Mouse (Mus musculus) stomach, embryonic 15.5 days (tissue): ENCODE measurements around the gene Chek2. TPM values are rescaled to one million over a fixed set of nuclear protein-coding genes. Genes with fewer than 3 reads are reported as not detected.

Source experiments
- ATAC-seq: fragments of 200-750 bp; cut with Nextera tagmentation; 2 replicates; pipeline ENCODE4 v1.8.0; 2017; ENCODE audit warnings: low read depth, moderate number of reproducible peaks, moderate TSS enrichment; ENCODE audit not compliant: insufficient read depth, low FRiP score
- H3K27ac ChIP-seq: fragments of 300-500 bp; sonication (generic); 2 replicates; pipeline ENCODE4 v1.5.1; 2015; ENCODE audit warnings: mild to moderate bottlenecking, inconsistent platforms
- H3K27me3 ChIP-seq: fragments of 300-500 bp; sonication (generic); replicated peaks from 2 replicates; pipeline ENCODE4 v1.6.1; 2015; ENCODE audit warnings: inconsistent platforms
- H3K36me3 ChIP-seq: fragments of 300-500 bp; sonication (generic); 2 replicates; pipeline ENCODE4 v1.6.1; 2015; ENCODE audit warnings: inconsistent platforms
- H3K4me1 ChIP-seq: fragments of 300-500 bp; sonication (generic); 2 replicates; pipeline ENCODE4 v1.6.1; 2015; ENCODE audit warnings: inconsistent platforms
- H3K4me2 ChIP-seq: fragments of 300-500 bp; sonication (generic); 2 replicates; pipeline ENCODE4 v1.6.1; 2015; ENCODE audit warnings: mild to moderate bottlenecking, inconsistent platforms
- H3K4me3 ChIP-seq: fragments of 300-500 bp; sonication (generic); replicated peaks from 2 replicates; pipeline ENCODE4 v1.5.1; 2015; ENCODE audit warnings: inconsistent platforms
- H3K9ac ChIP-seq: fragments of 300-500 bp; sonication (generic); 2 replicates; pipeline ENCODE4 v1.6.1; 2015; ENCODE audit warnings: inconsistent platforms
- H3K9me3 ChIP-seq: fragments of 300-500 bp; sonication (generic); 2 replicates; pipeline ENCODE4 v1.6.1; 2016; ENCODE audit warnings: inconsistent platforms
- WGBS: fragments of 180-500 bp; shearing (Covaris S2); methylation state at CpG from one replicate; pipeline ENCODE4 v1.1.7; 2015; 5-methylcytosine and 5-hydroxymethylcytosine counted together
- polyA plus RNA-seq: library from polyadenylated mRNA; unstranded; fragments of >200 nt; fragmentation: Nextera tagmentation; extraction: Ambion mirVana; gene quantifications from 2 replicates; pipeline ENCODE4 v1.2.1, GENCODE M21; 2015

Chek2 gene
- polyA plus RNA-seq, result 31.7 and 33.8 TPM in 2 replicates

- Histone ChIP-seq H3K27ac (peak within 1 kb of the TSS; percentile 90), H3K9me3 (no peaks in the 10 kb centered on the region), H3K4me1 (peaks cover 14% of the 10 kb centered on the region), H3K4me2 (peak within 1 kb of the TSS; percentile 87), H3K9ac (peak within 1 kb of the TSS; percentile 77), H3K4me3 (peak within 1 kb of the TSS; percentile 89), H3K27me3 (no peaks in the 10 kb centered on the region), H3K36me3 (peaks cover 8% of the 10 kb centered on the region; the same call in 1 of the 2 replicates)
- peak; percentile 96 for ATAC-seq
- under 1% methylated on average over 41 of the region's 41 CpGs for WGBS
Observed at GRCm38 (mm10) chr5:110839678-110840365, at the start of gene Chek2, which contains the start of gene Hscb. TSS of gene Chek2 (plus strand) at chr5:110839979. TSS of gene Hscb (minus strand) at chr5:110839777.

GRCm38 (mm10) chr5:110794363-110794762 lies 45.4 kb upstream of the Chek2 start:
- H3K4me2 ChIP-seq, result no peak overlapping the region
- WGBS, result 91% methylated on average over 7 of the region's 7 CpGs
- H3K9ac ChIP-seq, result no peak overlapping the region
- no peak overlapping the region for H3K27ac ChIP-seq
- no peak for ATAC-seq
- no peaks in the 10 kb centered on the region for H3K4me1 ChIP-seq
- no peaks in the 10 kb centered on the region for H3K27me3 ChIP-seq
- H3K9me3 ChIP-seq, result no peaks in the 10 kb centered on the region
- peaks cover 78% of the 10 kb centered on the region for H3K36me3 ChIP-seq
- no peak overlapping the region for H3K4me3 ChIP-seq

GRCm38 (mm10) chr5:110797696-110798095 lies 42.1 kb upstream of the Chek2 start:
- Histone ChIP-seq H3K27me3 (no peaks in the 10 kb centered on the region), H3K4me3 (no peak overlapping the region), H3K36me3 (peaks cover 60% of the 10 kb centered on the region), H3K9me3 (no peaks in the 10 kb centered on the region), H3K4me2 (no peak overlapping the region), H3K27ac (no peak overlapping the region), H3K4me1 (0 out of 2 replicates have a peak, but pooled peaks cover 5% of the 10 kb centered on the region), H3K9ac (no peak overlapping the region)
- ATAC-seq, result peak; percentile 70; the same call in 1 of the 2 replicates
- WGBS, result 65% methylated on average over 4 of the region's 4 CpGs

- H3K4me1 ChIP-seq, result peaks cover 14% of the 10 kb centered on the region; the same call in 1 of the 2 replicates
- H3K27ac ChIP-seq, result no peak overlapping the region; the same call in 1 of the 2 replicates
- no peak overlapping the region for H3K4me3 ChIP-seq
- no peak overlapping the region for H3K9ac ChIP-seq
- no peaks in the 10 kb centered on the region for H3K27me3 ChIP-seq
- peaks cover 34% of the 10 kb centered on the region for H3K36me3 ChIP-seq
- no peak for ATAC-seq
- no peaks in the 10 kb centered on the region for H3K9me3 ChIP-seq
- no peak overlapping the region for H3K4me2 ChIP-seq
- WGBS, result 80% methylated on average over 3 of the region's 3 CpGs
Observed at GRCm38 (mm10) chr5:110801036-110801624, 38.6 kb upstream of the Chek2 start.

GRCm38 (mm10) chr5:110802186-110802585 lies 37.6 kb upstream of the Chek2 start:
- Histone ChIP-seq H3K4me3 (no peak overlapping the region), H3K9ac (no peak overlapping the region), H3K4me1 (peaks cover 20% of the 10 kb centered on the region), H3K36me3 (peaks cover 28% of the 10 kb centered on the region), H3K9me3 (no peaks in the 10 kb centered on the region), H3K27ac (no peak overlapping the region), H3K4me2 (no peak overlapping the region), H3K27me3 (no peaks in the 10 kb centered on the region)
- no peak for ATAC-seq
- WGBS, result 77% methylated on average over 4 of the region's 4 CpGs

- Histone ChIP-seq H3K9me3 (no peaks in the 10 kb centered on the region), H3K36me3 (peaks cover 25% of the 10 kb centered on the region), H3K4me2 (no peak overlapping the region), H3K27ac (no peak overlapping the region), H3K4me3 (no peak overlapping the region), H3K4me1 (peaks cover 25% of the 10 kb centered on the region), H3K27me3 (no peaks in the 10 kb centered on the region), H3K9ac (no peak overlapping the region)
- no peak for ATAC-seq
Observed at GRCm38 (mm10) chr5:110802809-110803208, 37.0 kb upstream of the Chek2 start.

- Histone ChIP-seq H3K9me3 (no peaks in the 10 kb centered on the region), H3K9ac (no peak overlapping the region), H3K4me3 (no peak overlapping the region), H3K27me3 (no peaks in the 10 kb centered on the region), H3K36me3 (peaks cover 16% of the 10 kb centered on the region; the same call in 1 of the 2 replicates), H3K4me2 (no peak overlapping the region), H3K27ac (no peak overlapping the region), H3K4me1 (peaks cover 35% of the 10 kb centered on the region)
- 79% methylated on average over 7 of the region's 7 CpGs for WGBS
- no peak for ATAC-seq
Observed at GRCm38 (mm10) chr5:110804012-110804743, 35.6 kb upstream of the Chek2 start.

GRCm38 (mm10) chr5:110806154-110806553 lies 33.6 kb upstream of the Chek2 start:
- H3K27me3 ChIP-seq, result no peaks in the 10 kb centered on the region
- ATAC-seq, result no peak
- H3K9me3 ChIP-seq, result no peaks in the 10 kb centered on the region
- no peak overlapping the region for H3K9ac ChIP-seq
- H3K4me3 ChIP-seq, result no peak overlapping the region
- H3K4me2 ChIP-seq, result no peak overlapping the region
- H3K36me3 ChIP-seq, result peaks cover 8% of the 10 kb centered on the region; the same call in 1 of the 2 replicates
- WGBS, result 85% methylated on average over 4 of the region's 4 CpGs
- peaks cover 35% of the 10 kb centered on the region for H3K4me1 ChIP-seq
- no peak overlapping the region for H3K27ac ChIP-seq

- 84% methylated on average over 1 of the region's 1 CpGs for WGBS
- H3K36me3 ChIP-seq, result peaks cover 8% of the 10 kb centered on the region; the same call in 1 of the 2 replicates
- H3K9me3 ChIP-seq, result no peaks in the 10 kb centered on the region
- H3K4me3 ChIP-seq, result no peak overlapping the region
- no peak overlapping the region for H3K9ac ChIP-seq
- ATAC-seq, result no peak
- no peaks in the 10 kb centered on the region for H3K27me3 ChIP-seq
- H3K27ac ChIP-seq, result no peak overlapping the region
- peaks cover 35% of the 10 kb centered on the region for H3K4me1 ChIP-seq
- H3K4me2 ChIP-seq, result no peak overlapping the region
Observed at GRCm38 (mm10) chr5:110806676-110807075, 33.1 kb upstream of the Chek2 start.

GRCm38 (mm10) chr5:110807453-110807852 lies 32.3 kb upstream of the Chek2 start:
- Histone ChIP-seq H3K36me3 (peaks cover 8% of the 10 kb centered on the region; the same call in 1 of the 2 replicates), H3K27me3 (no peaks in the 10 kb centered on the region), H3K27ac (peak overlapping the region; percentile 77), H3K4me2 (peak overlapping the region; percentile 94), H3K9ac (0 out of 2 replicates have a peak overlapping the region, but pooled peaks have one; percentile 44), H3K9me3 (no peaks in the 10 kb centered on the region), H3K4me1 (peaks cover 32% of the 10 kb centered on the region), H3K4me3 (peak overlapping the region; percentile 85)
- no peak for ATAC-seq
- 74% methylated on average over 4 of the region's 4 CpGs for WGBS

- Histone ChIP-seq H3K4me1 (peaks cover 31% of the 10 kb centered on the region), H3K4me3 (peak overlapping the region; percentile 85), H3K27me3 (no peaks in the 10 kb centered on the region), H3K27ac (peak overlapping the region; percentile 77), H3K4me2 (peak overlapping the region; percentile 94), H3K36me3 (peaks cover 5% of the 10 kb centered on the region; the same call in 1 of the 2 replicates), H3K9ac (peak overlapping the region; percentile 44; the same call in 1 of the 2 replicates), H3K9me3 (no peaks in the 10 kb centered on the region)
- ATAC-seq, result peak; percentile 70
- 3% methylated on average over 14 of the region's 14 CpGs for WGBS
Observed at GRCm38 (mm10) chr5:110808061-110808631, 31.6 kb upstream of the Chek2 start.
